Mouse (Mus musculus): ENCODE measurements around the gene Decr2.

- no peak for TF ChIP-seq POLR2A (IDR thresholded peaks at IDR 0.05; ENCODE audit: control insufficient read depth, extremely low read depth, insufficient read depth, low read length, poor library complexity)
- no peak for TF ChIP-seq CTCF (IDR thresholded peaks at IDR 0.05; ENCODE audit: borderline replicate concordance, control insufficient read depth, extremely low read depth, insufficient read depth, low read length, poor library complexity)
Observed at GRCm38 (mm10) chr17:26101478-26101877, 11.3 kb upstream of the Decr2 start.

Measured in thymus, adult 2 months (tissue).